Mouse (Mus musculus): ENCODE measurements around the gene Farsb. TPM values are rescaled to one million over a fixed set of nuclear protein-coding genes. Genes with fewer than 3 reads are reported as not detected.
A peak's percentile ranks its signal among the peaks of the same experiment; 100 is the strongest.

The Farsb gene
- total and polyA plus RNA-seq, 3 experiments: 119 to 154 (median 122) TPM

- no peak for TF ChIP-seq E2F4 (IDR thresholded peaks at IDR 0.05; ENCODE audit: borderline replicate concordance, low read depth, low read length)
- no peak for TF ChIP-seq CHD2 (IDR thresholded peaks at IDR 0.05; ENCODE audit: low read length)
- TF ChIP-seq GATA1 (IDR thresholded peaks at IDR 0.05; ENCODE audit: low read depth, low read length): no peak
- no peak for TF ChIP-seq SIN3A (IDR thresholded peaks at IDR 0.05; ENCODE audit: low read length)
- TF ChIP-seq HCFC1 (IDR thresholded peaks at IDR 0.05; ENCODE audit: low read depth, low read length): no peak
- TF ChIP-seq ZC3H11A (IDR thresholded peaks at IDR 0.05; ENCODE audit: low read depth, low read length): no peak
- TF ChIP-seq TBP (IDR thresholded peaks at IDR 0.05; ENCODE audit: low read depth, low read length): no peak
- no peak for TF ChIP-seq MYC (IDR thresholded peaks at IDR 0.05; ENCODE audit: low read depth, low read length)
- Histone ChIP-seq H3K9me3 (replicated peaks; ENCODE audit: insufficient read depth, low read length) (no peaks in the 10 kb centered on the region), H3K4me3 (ENCODE audit: control insufficient read depth in 1 of 2, insufficient read depth in 1 of 2, low read depth in 2 of 2, low read length in 2 of 2) (no peak overlapping the region), H3K27ac (ENCODE audit: control insufficient read depth, low read depth, low read length) (no peak overlapping the region), H3K36me3 (ENCODE audit: control insufficient read depth in 1 of 2, insufficient read depth in 2 of 2, low read length in 2 of 2) (no peaks in the 10 kb centered on the region; a peak in 1 of 4 replicates), H3K4me1 (ENCODE audit: control insufficient read depth in 1 of 2, insufficient read depth in 2 of 2, low read length in 2 of 2) (no peaks in the 10 kb centered on the region), H3K27me3 (ENCODE audit: control insufficient read depth in 1 of 2, insufficient read depth in 2 of 2, low read length in 2 of 2) (no peaks in the 10 kb centered on the region), H3K79me2 (ENCODE audit: control insufficient read depth, insufficient read depth, low read length, poor library complexity) (no peaks in the 10 kb centered on the region), H3K9ac (ENCODE audit: control insufficient read depth, low read depth, low read length, poor library complexity, severe bottlenecking) (no peak overlapping the region)
- no peak for DNase-seq (ENCODE audit: low read depth, low spot score)
Observed at GRCm38 (mm10) chr1:78414421-78414820, 74.3 kb downstream of the Farsb start.

GRCm38 (mm10) chr1:78412668-78413067 lies 76.0 kb downstream of the Farsb start:
- H3K27ac ChIP-seq (ENCODE audit: control insufficient read depth, low read depth, low read length): no peak overlapping the region
- no peaks in the 10 kb centered on the region for H3K4me1 ChIP-seq (ENCODE audit: control insufficient read depth in 1 of 2, insufficient read depth in 2 of 2, low read length in 2 of 2)
- no peak overlapping the region for H3K4me3 ChIP-seq (ENCODE audit: control insufficient read depth in 1 of 2, insufficient read depth in 1 of 2, low read depth in 2 of 2, low read length in 2 of 2)
- no peaks in the 10 kb centered on the region for H3K9me3 ChIP-seq (replicated peaks; ENCODE audit: insufficient read depth, low read length)
- no peak overlapping the region for H3K9ac ChIP-seq (ENCODE audit: control insufficient read depth, low read depth, low read length, poor library complexity, severe bottlenecking)
- TF ChIP-seq MYC (IDR thresholded peaks at IDR 0.05; ENCODE audit: low read depth, low read length) (no peak), E2F4 (IDR thresholded peaks at IDR 0.05; ENCODE audit: borderline replicate concordance, low read depth, low read length) (no peak), MAZ (IDR thresholded peaks at IDR 0.05; ENCODE audit: low read depth, low read length) (no peak), CTCF (IDR thresholded peaks at IDR 0.05 in 2 of 3, conservative IDR thresholded peaks at IDR 0.05 in 1 of 3; ENCODE audit: control insufficient read depth in 1 of 3, insufficient read depth in 1 of 3, low read depth in 2 of 3, low read length in 3 of 3, poor library complexity in 1 of 3, severe bottlenecking in 1 of 3) (no peak), SMC3 (IDR thresholded peaks at IDR 0.05; ENCODE audit: low read depth, low read length) (no peak), ELF1 (IDR thresholded peaks at IDR 0.05; ENCODE audit: low read depth, low read length) (no peak), MEF2A (IDR thresholded peaks at IDR 0.05; ENCODE audit: extremely low read depth, insufficient replicate concordance, low read depth, low read length, poor library complexity, severe bottlenecking) (no peak), TAL1 (IDR thresholded peaks at IDR 0.05; ENCODE audit: low read length) (no peak), RCOR1 (IDR thresholded peaks at IDR 0.05; ENCODE audit: low read depth, low read length) (no peak), ZNF384 (IDR thresholded peaks at IDR 0.05; ENCODE audit: low read depth, low read length) (no peak), USF1 (IDR thresholded peaks at IDR 0.05; ENCODE audit: low read depth, low read length) (no peak), USF2 (IDR thresholded peaks at IDR 0.05; ENCODE audit: borderline replicate concordance in 1 of 2, insufficient read depth in 1 of 2, low read depth in 1 of 2, low read length in 2 of 2) (no peak), TCF12 (IDR thresholded peaks at IDR 0.05; ENCODE audit: low read depth, low read length) (no peak), MYB (IDR thresholded peaks at IDR 0.05; ENCODE audit: low read depth, low read length) (no peak), NELFE (IDR thresholded peaks at IDR 0.05; ENCODE audit: low read depth, low read length) (no peak), GATA1 (IDR thresholded peaks at IDR 0.05; ENCODE audit: low read depth, low read length) (no peak)
- no peaks in the 10 kb centered on the region for H3K36me3 ChIP-seq (ENCODE audit: control insufficient read depth in 1 of 2, insufficient read depth in 2 of 2, low read length in 2 of 2)
- H3K27me3 ChIP-seq (ENCODE audit: control insufficient read depth in 1 of 2, insufficient read depth in 2 of 2, low read length in 2 of 2): no peaks in the 10 kb centered on the region
- no peaks in the 10 kb centered on the region for H3K79me2 ChIP-seq (ENCODE audit: control insufficient read depth, insufficient read depth, low read length, poor library complexity)
- DNase-seq (ENCODE audit: low read depth, low spot score): peak; percentile 25
